Mouse (Mus musculus) ES-Bruce4 (cell line): ENCODE data around the gene Cux2. TPM values are rescaled to one million over a fixed set of nuclear protein-coding genes. Genes with fewer than 3 reads are reported as not detected.

Source experiments
- H3K27ac ChIP-seq: 2 replicates; pipeline ENCODE4 v1.5.1; 2012; ENCODE audit warnings: low read length, inconsistent platforms; ENCODE audit not compliant: insufficient read depth
- H3K27me3 ChIP-seq: 2 replicates; pipeline ENCODE4 v1.6.1; 2012; ENCODE audit warnings: mild to moderate bottlenecking, low read length, inconsistent platforms; ENCODE audit not compliant: control insufficient read depth, poor library complexity, insufficient read depth, severe bottlenecking
- H3K36me3 ChIP-seq: 2 replicates; pipeline ENCODE4 v1.6.1; 2012; ENCODE audit warnings: inconsistent platforms, mild to moderate bottlenecking, low read length, moderate library complexity; ENCODE audit not compliant: control insufficient read depth, poor library complexity, insufficient read depth, severe bottlenecking
- H3K4me1 ChIP-seq: one replicate; pipeline ENCODE4 v1.8.1; 2011; ENCODE audit warnings: low read length; ENCODE audit not compliant: control insufficient read depth, insufficient read depth
- H3K4me3 ChIP-seq: 2 replicates; pipeline ENCODE4 v1.5.1; 2011; ENCODE audit warnings: low read depth, mild to moderate bottlenecking, low read length
- H3K9ac ChIP-seq: 2 replicates; pipeline ENCODE4 v1.6.1; 2012; ENCODE audit warnings: low read depth, mild to moderate bottlenecking, inconsistent platforms; ENCODE audit not compliant: poor library complexity, severe bottlenecking
- H3K9me3 ChIP-seq: replicated peaks from 2 replicates; pipeline ENCODE4 v1.6.1; 2012; ENCODE audit warnings: mild to moderate bottlenecking, low read length, inconsistent platforms; ENCODE audit not compliant: control insufficient read depth, poor library complexity, insufficient read depth, severe bottlenecking
- CTCF ChIP-seq: IDR thresholded peaks from one replicate; pipeline ENCODE4 v1.8.1; 2011; ENCODE audit warnings: low read depth, low read length
- EP300 ChIP-seq: IDR thresholded peaks from 2 replicates; pipeline ENCODE4 v1.6.1; 2011; ENCODE audit warnings: low read depth, low read length; ENCODE audit not compliant: insufficient read depth
- POLR2A ChIP-seq: IDR thresholded peaks from one replicate; pipeline ENCODE4 v1.8.1; 2011; ENCODE audit warnings: low read length; ENCODE audit not compliant: insufficient read depth
- polyA plus RNA-seq: library from polyadenylated mRNA; stranded (reverse); fragments of >200 nt; gene quantifications from 2 replicates; pipeline ENCODE4 v1.2.4, GENCODE M21; 2011; ENCODE audit warnings: low read depth; ENCODE audit not compliant: missing spikeins, insufficient read depth, insufficient read length

Gene Cux2
- polyA plus RNA-seq, 1 experiment = 3.6 TPM

- no peak overlapping the region for H3K27ac ChIP-seq
- TF ChIP-seq EP300 = no peak
- TF ChIP-seq POLR2A = no peak
- no peak for TF ChIP-seq CTCF
- no peaks in the 10 kb centered on the region for H3K27me3 ChIP-seq
- H3K36me3 ChIP-seq = peaks cover 10% of the 10 kb centered on the region; the same call in 1 of the 2 replicates
- no peaks in the 10 kb centered on the region for H3K9me3 ChIP-seq
- H3K4me1 ChIP-seq = no peaks in the 10 kb centered on the region
- no peak overlapping the region for H3K4me3 ChIP-seq
- no peak overlapping the region for H3K9ac ChIP-seq
Measured at GRCm38 (mm10) chr5:121810331-121811151, 239.4 kb downstream of the Cux2 start.

GRCm38 (mm10) chr5:121809667-121810224, 240.2 kb downstream of the Cux2 start:
- Histone ChIP-seq H3K27me3 (no peaks in the 10 kb centered on the region), H3K4me3 (no peak overlapping the region), H3K9me3 (no peaks in the 10 kb centered on the region), H3K4me1 (no peaks in the 10 kb centered on the region), H3K36me3 (peaks cover 11% of the 10 kb centered on the region), H3K9ac (no peak overlapping the region), H3K27ac (no peak overlapping the region)
- no peak for TF ChIP-seq CTCF
- TF ChIP-seq POLR2A = no peak
- no peak for TF ChIP-seq EP300

- peaks cover 25% of the 10 kb centered on the region for H3K36me3 ChIP-seq
- H3K4me1 ChIP-seq = no peaks in the 10 kb centered on the region
- H3K4me3 ChIP-seq = no peak overlapping the region
- no peak for TF ChIP-seq CTCF
- TF ChIP-seq POLR2A = no peak
- TF ChIP-seq EP300 = no peak
- no peaks in the 10 kb centered on the region for H3K27me3 ChIP-seq
- H3K27ac ChIP-seq = no peak overlapping the region
- no peak overlapping the region for H3K9ac ChIP-seq
- no peaks in the 10 kb centered on the region for H3K9me3 ChIP-seq
Measured at GRCm38 (mm10) chr5:121808202-121808601, 241.7 kb downstream of the Cux2 start.

DNA sequence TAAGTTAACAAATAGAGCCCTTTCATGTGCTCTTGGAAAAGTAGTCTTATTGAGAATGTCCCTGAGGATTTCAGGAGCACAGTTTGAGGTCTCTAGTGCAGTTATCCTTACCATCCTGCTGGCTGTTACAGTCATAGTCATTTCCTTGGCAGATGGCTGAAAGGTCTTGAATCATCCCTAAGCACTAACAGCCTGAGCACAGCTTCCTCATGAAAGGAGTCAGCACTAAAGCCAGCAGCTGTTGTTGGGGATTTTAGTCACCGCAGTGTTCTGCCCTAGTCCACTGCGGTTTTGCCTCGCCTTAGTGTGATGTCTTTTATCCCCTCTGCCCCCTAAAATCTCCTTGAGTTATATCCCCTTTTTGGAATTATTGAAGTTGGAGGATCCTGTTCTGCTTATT, 242.7 kb downstream of the Cux2 start:
- H3K36me3 ChIP-seq = peaks cover 35% of the 10 kb centered on the region

More for the DNA sequence above, 242.7 kb downstream of the Cux2 start:
- Histone ChIP-seq H3K9me3 (no peaks in the 10 kb centered on the region), H3K27me3 (no peaks in the 10 kb centered on the region), H3K9ac (no peak overlapping the region), H3K4me1 (no peaks in the 10 kb centered on the region), H3K27ac (no peak overlapping the region), H3K4me3 (no peak overlapping the region)
- TF ChIP-seq POLR2A (no peak), CTCF (no peak), EP300 (no peak)

Other genes starting within 250 kb of the Cux2 start
- 8.0 and 8.5 TPM in 2 replicates for gene Sh2b3, start 212.5 kb downstream of the Cux2 start, polyA plus RNA-seq
- gene Pheta1, start 201.1 kb downstream of the Cux2 start, polyA plus RNA-seq = 5.8 TPM in 2 replicates
- not detected in 2 replicates for gene Myl2, start 50.8 kb upstream of the Cux2 start, polyA plus RNA-seq
- gene Ccdc63, start 90.7 kb upstream of the Cux2 start, polyA plus RNA-seq = 2.4 and 3.0 TPM in 2 replicates
- gene Ppp1cc, start 108.2 kb upstream of the Cux2 start, polyA plus RNA-seq = 437 and 458 TPM in 2 replicates
- gene Hvcn1, start 156.7 kb upstream of the Cux2 start, polyA plus RNA-seq = 10.6 and 11.8 TPM in 2 replicates
- gene Tctn1, start 214.4 kb upstream of the Cux2 start, polyA plus RNA-seq = 18.3 and 21.7 TPM in 2 replicates
- gene Pptc7, start 234.3 kb upstream of the Cux2 start, polyA plus RNA-seq = 18.7 and 20.7 TPM in 2 replicates